Mouse (Mus musculus) thymus, postnatal 10 days (tissue): ENCODE data around the gene Slc1a5.
A peak's percentile ranks its signal among the peaks of the same experiment; 100 is the strongest.

Experiments
- DNase-seq, 2 experiments: peaks; one replicate each; pipeline ENCODE4 v3.0.0; 2021; ENCODE audit warnings: low spot score in 2 of 2

Gene Slc1a5

GRCm38 (mm10) chr7:16819794-16820193, 38.7 kb downstream of the Slc1a5 start:
- no peak for DNase-seq

- DNase-seq: no peak
These were observed 39.2 kb downstream of the Slc1a5 start for GRCm38 (mm10) chr7:16820271-16820763.

- DNase-seq: no peak
These were observed 40.0 kb downstream of the Slc1a5 start for GRCm38 (mm10) chr7:16821091-16821490.

- no peak for DNase-seq
These were observed 40.5 kb downstream of the Slc1a5 start for GRCm38 (mm10) chr7:16821669-16822101.

GRCm38 (mm10) chr7:16823734-16824133, 42.6 kb downstream of the Slc1a5 start:
- no peak for DNase-seq

- DNase-seq: peak in 1 of 2 experiments; percentile 61
These were observed 44.6 kb downstream of the Slc1a5 start for GRCm38 (mm10) chr7:16825785-16826184.

GRCm38 (mm10) chr7:16826571-16826970, 45.4 kb downstream of the Slc1a5 start:
- DNase-seq: no peak

- no peak for DNase-seq
These were observed 46.1 kb downstream of the Slc1a5 start for GRCm38 (mm10) chr7:16827274-16827673.

- no peak for DNase-seq
These were observed 49.3 kb downstream of the Slc1a5 start for GRCm38 (mm10) chr7:16830449-16830848.

- DNase-seq: no peak
These were observed 57.0 kb downstream of the Slc1a5 start for GRCm38 (mm10) chr7:16837916-16838803.

- no peak for DNase-seq
These were observed 57.8 kb downstream of the Slc1a5 start for GRCm38 (mm10) chr7:16838804-16839426.

- no peak for DNase-seq
These were observed 58.4 kb downstream of the Slc1a5 start for GRCm38 (mm10) chr7:16839427-16840108.

GRCm38 (mm10) chr7:16840109-16840491, 59.0 kb downstream of the Slc1a5 start:
- no peak for DNase-seq

- peak; percentile 36 to 49 for DNase-seq
These were observed 59.9 kb downstream of the Slc1a5 start for GRCm38 (mm10) chr7:16841078-16841477.

GRCm38 (mm10) chr7:16841561-16842560, 60.7 kb downstream of the Slc1a5 start:
- DNase-seq: peak; percentile 84 to 87

- peak; percentile 91 to 94 for DNase-seq
These were observed 61.5 kb downstream of the Slc1a5 start, which contains the start of gene Prkd2 for GRCm38 (mm10) chr7:16842645-16843063. Gene Prkd2 (plus strand): TSS chr7:16842902.

- DNase-seq: peak; percentile 79 to 82
These were observed 62.5 kb downstream of the Slc1a5 start for GRCm38 (mm10) chr7:16843441-16844171.

GRCm38 (mm10) chr7:16844696-16845071, 63.5 kb downstream of the Slc1a5 start:
- peak in 1 of 2 experiments; percentile 30 for DNase-seq

GRCm38 (mm10) chr7:16845072-16845819, 64.1 kb downstream of the Slc1a5 start:
- DNase-seq: peak; percentile 78 to 82
